Mouse (Mus musculus): ENCODE results near the gene Nadk2. TPM values are rescaled to one million over a fixed set of nuclear protein-coding genes. Genes with fewer than 3 reads are reported as not detected.

Nadk2 gene
- total RNA-seq, 1 experiment: 48.3 TPM

GRCm38 (mm10) chr15:9140684-9141171 is 69.7 kb downstream of the Nadk2 start:
- in situ Hi-C loops (cut with MboI; ENCODE audit: low sequenced_read_pairs in 2 of 2, unreplicated experiment in 2 of 2): no loop called here
- Histone ChIP-seq H3K4me3 (ENCODE audit: insufficient read depth in 1 of 2, low read depth in 1 of 2, low read length in 2 of 2, poor library complexity in 1 of 2, severe bottlenecking in 1 of 2) (peak overlapping the region; percentile 92 to 95), H3K9me3 (ENCODE audit: control insufficient read depth, insufficient read depth, low read depth, low read length) (no peaks in the 10 kb centered on the region), H3K27ac (ENCODE audit: insufficient read depth, low read depth, low read length, poor library complexity, severe bottlenecking) (peak overlapping the region; percentile 74), H3K36me3 (ENCODE audit: control insufficient read depth, insufficient read depth, low read length, poor library complexity, severe bottlenecking) (peaks cover 11% of the 10 kb centered on the region; the same call in 1 of the 2 replicates), H3K4me1 (ENCODE audit: control insufficient read depth in 2 of 2, insufficient read depth in 2 of 2, low read length in 2 of 2, poor library complexity in 1 of 2) (peaks cover 0 to 5% of the 10 kb centered on the region in 2 experiments; a peak in 3 of 4 replicates), H3K9ac (ENCODE audit: insufficient read depth, low read depth, low read length, poor library complexity, severe bottlenecking) (peak overlapping the region; percentile 95)
- TF ChIP-seq CHD2 (IDR thresholded peaks at IDR 0.05; ENCODE audit: low read depth, low read length) (no peak), ZNF384 (IDR thresholded peaks at IDR 0.05; ENCODE audit: low read depth, low read length) (no peak)
- peak; percentile 53 for DNase-seq (ENCODE audit: low read depth, low spot score)

DNA sequence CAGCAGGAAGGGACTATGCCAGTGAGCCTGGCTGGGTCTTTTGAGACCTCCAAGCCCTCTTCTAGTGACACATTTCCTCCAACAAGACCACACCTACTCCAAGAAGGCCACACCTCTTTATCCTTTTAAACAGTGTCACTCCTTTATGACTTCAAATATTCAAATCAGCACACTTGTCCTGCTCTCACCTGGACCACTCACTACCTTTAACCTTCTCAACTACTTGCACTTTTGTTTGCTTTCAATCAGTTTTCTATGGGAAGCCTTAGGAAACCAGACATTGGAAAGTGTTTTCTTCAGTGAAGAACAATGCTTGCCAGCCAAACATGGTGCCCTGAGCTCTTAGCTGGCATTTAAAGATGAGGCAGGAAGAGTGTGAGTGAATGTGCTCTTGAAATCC is 84.3 kb downstream of the Nadk2 start, which contains the start of gene Skp2:
Gene Skp2, minus strand, starts transcription at position 101 of the 400 bp plus-strand sequence.
- Histone ChIP-seq H3K27ac (ENCODE audit: insufficient read depth, low read depth, low read length, poor library complexity, severe bottlenecking) (no peak within 1 kb of the TSS), H3K4me3 (ENCODE audit: insufficient read depth in 1 of 2, low read depth in 1 of 2, low read length in 2 of 2, poor library complexity in 1 of 2, severe bottlenecking in 1 of 2) (no peak within 1 kb of the TSS), H3K4me1 (ENCODE audit: control insufficient read depth in 2 of 2, insufficient read depth in 2 of 2, low read length in 2 of 2, poor library complexity in 1 of 2) (no peaks in the 10 kb centered on the region), H3K9ac (ENCODE audit: insufficient read depth, low read depth, low read length, poor library complexity, severe bottlenecking) (no peak within 1 kb of the TSS), H3K36me3 (ENCODE audit: control insufficient read depth, insufficient read depth, low read length, poor library complexity, severe bottlenecking) (peaks cover 2% of the 10 kb centered on the region), H3K9me3 (ENCODE audit: control insufficient read depth, insufficient read depth, low read depth, low read length) (no peaks in the 10 kb centered on the region)
- no peak for TF ChIP-seq ZNF384 (IDR thresholded peaks at IDR 0.05; ENCODE audit: low read depth, low read length)
- TF ChIP-seq HCFC1 (IDR thresholded peaks at IDR 0.05; ENCODE audit: borderline replicate concordance, insufficient read depth, low read length): no peak
- TF ChIP-seq CHD2 (IDR thresholded peaks at IDR 0.05; ENCODE audit: low read depth, low read length): no peak
- no peak for TF ChIP-seq MAFK (IDR thresholded peaks at IDR 0.05; ENCODE audit: insufficient read depth, low read depth, low read length)
- TF ChIP-seq ZC3H11A (IDR thresholded peaks at IDR 0.05; ENCODE audit: borderline replicate concordance, low read depth, low read length): no peak
- DNase-seq (ENCODE audit: low read depth, low spot score): no peak
- in situ Hi-C loops (cut with MboI; ENCODE audit: low sequenced_read_pairs in 2 of 2, unreplicated experiment in 2 of 2): no loop called here

Other genes starting within 250 kb of the Nadk2 start
- 0.09 TPM in 1 of 2 replicates, not detected in the other for gene Ranbp3l, start 103.3 kb upstream of the Nadk2 start, total RNA-seq (2012; rRNA removed)
- gene Lmbrd2, start 69.3 kb downstream of the Nadk2 start, total RNA-seq (2012; rRNA removed): 24.1 and 26.4 TPM in 2 replicates
- gene Skp2, start 84.2 kb downstream of the Nadk2 start, total RNA-seq (2012; rRNA removed): 42.7 and 45.2 TPM in 2 replicates
- gene Ugt3a1, start 205.6 kb downstream of the Nadk2 start, total RNA-seq (2012; rRNA removed): not detected in 2 replicates

Measured in ES-E14 (cell line).